Mouse (Mus musculus) lung, embryonic 14.5 days (tissue): Measurements from ENCODE around the gene Wnt4. TPM values are rescaled to one million over a fixed set of nuclear protein-coding genes. Genes with fewer than 3 reads are reported as not detected.

Source experiments
- ATAC-seq: fragments of 200-750 bp; cut with Nextera tagmentation; 2 replicates; pipeline ENCODE4 v1.8.0; 2017; ENCODE audit warnings: mild to moderate bottlenecking, moderate TSS enrichment, moderate library complexity; ENCODE audit not compliant: insufficient read depth
- DNase-seq: peaks from one replicate; pipeline ENCODE4 v3.0.0-alpha.2; 2015
- H3K27ac ChIP-seq: fragments of 300-500 bp; sonication (generic); 2 replicates; pipeline ENCODE4 v1.5.1; 2014; ENCODE audit warnings: low read depth, mild to moderate bottlenecking, moderate library complexity
- H3K27me3 ChIP-seq: fragments of 300-500 bp; sonication (generic); 2 replicates; pipeline ENCODE4 v1.6.1; 2014; ENCODE audit warnings: low read length, control low read depth; ENCODE audit not compliant: insufficient read depth
- H3K36me3 ChIP-seq: fragments of 300-500 bp; sonication (generic); 2 replicates; pipeline ENCODE4 v1.6.1; 2014; ENCODE audit warnings: control low read depth; ENCODE audit not compliant: insufficient read depth
- H3K4me1 ChIP-seq: fragments of 300-500 bp; sonication (generic); 2 replicates; pipeline ENCODE4 v1.6.1; 2014; ENCODE audit warnings: antibody characterized with exemption, control low read depth; ENCODE audit not compliant: insufficient read depth
- H3K4me2 ChIP-seq: fragments of 300-500 bp; sonication (generic); 2 replicates; pipeline ENCODE4 v1.6.1; 2014; ENCODE audit warnings: mild to moderate bottlenecking
- H3K4me3 ChIP-seq: fragments of 300-500 bp; sonication (generic); 2 replicates; pipeline ENCODE4 v1.5.1; 2014; ENCODE audit warnings: low read depth, low read length
- H3K9ac ChIP-seq: fragments of 300-500 bp; sonication (generic); 2 replicates; pipeline ENCODE4 v1.6.1; 2014
- H3K9me3 ChIP-seq: fragments of 300-500 bp; sonication (generic); 2 replicates; pipeline ENCODE4 v1.6.1; 2016; ENCODE audit warnings: low read depth, low read length, control low read depth
- CTCF ChIP-seq: IDR thresholded peaks from 2 replicates; pipeline ENCODE4 v1.5.1; 2016; ENCODE audit warnings: antibody characterized with exemption, low read depth
- WGBS: fragments of 180-500 bp; shearing (Covaris S2); extraction: QIAGEN DNeasy Blood & Tissue Kit; methylation state at CpG from one replicate; pipeline ENCODE4 v1.1.7; 2014; 5-methylcytosine and 5-hydroxymethylcytosine counted together
- polyA plus RNA-seq: library from polyadenylated mRNA; unstranded; fragments of >200 nt; fragmentation: Nextera tagmentation; extraction: Ambion mirVana; gene quantifications from 2 replicates; pipeline ENCODE4 v1.2.1, GENCODE M21; 2014

Wnt4 gene
- polyA plus RNA-seq, 1 experiment from 2014 or later = 1.3 TPM

DNA sequence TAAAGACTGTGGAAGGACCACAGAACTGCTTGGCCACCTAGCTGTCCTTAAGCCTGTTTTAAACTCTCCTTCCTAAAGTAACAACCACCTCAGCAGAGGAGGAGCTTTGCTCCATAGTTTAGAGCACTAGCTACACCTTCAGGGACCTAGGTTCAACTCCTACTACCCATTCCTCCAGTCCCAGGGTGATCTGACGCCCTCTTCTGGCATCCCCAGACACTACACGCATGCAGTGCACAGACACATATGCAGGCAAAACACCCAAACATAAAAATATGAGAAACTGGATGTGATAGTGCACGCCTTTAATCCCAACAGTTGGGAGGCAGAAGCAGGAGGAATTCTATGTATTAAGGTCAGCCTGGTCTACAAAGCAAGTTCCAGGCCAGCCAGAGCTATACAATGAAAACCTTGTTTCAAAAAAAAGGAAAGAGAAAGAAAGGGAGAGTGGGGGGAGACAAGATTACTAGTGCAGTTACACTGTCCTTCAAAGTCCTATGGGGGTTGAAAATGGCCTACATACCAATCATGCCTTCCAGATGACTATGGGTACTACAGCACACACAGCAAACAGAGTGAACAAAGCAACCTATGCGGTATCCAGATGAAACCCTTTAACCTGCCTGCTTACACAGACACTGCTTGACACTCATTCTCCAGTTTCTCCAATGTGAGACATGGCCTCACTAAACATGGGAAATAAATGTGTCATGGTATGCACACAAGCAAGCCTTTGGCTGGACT is 38.9 kb downstream of the Wnt4 start:
- H3K9ac ChIP-seq = no peak overlapping the region
- no peaks in the 10 kb centered on the region for H3K9me3 ChIP-seq
- H3K27me3 ChIP-seq = no peaks in the 10 kb centered on the region
- ATAC-seq = 0 out of 2 replicates have a peak, but pooled peaks have one; percentile 41
- TF ChIP-seq CTCF = peak; percentile 43
- peaks cover 51% of the 10 kb centered on the region for H3K36me3 ChIP-seq
- H3K4me3 ChIP-seq = no peak overlapping the region
- H3K4me2 ChIP-seq = no peak overlapping the region
- H3K4me1 ChIP-seq = no peaks in the 10 kb centered on the region
- no peak for DNase-seq
- peak overlapping the region; percentile 52; the same call in 1 of the 2 replicates for H3K27ac ChIP-seq
- 69% methylated on average over 4 of the region's 4 CpGs for WGBS

DNA sequence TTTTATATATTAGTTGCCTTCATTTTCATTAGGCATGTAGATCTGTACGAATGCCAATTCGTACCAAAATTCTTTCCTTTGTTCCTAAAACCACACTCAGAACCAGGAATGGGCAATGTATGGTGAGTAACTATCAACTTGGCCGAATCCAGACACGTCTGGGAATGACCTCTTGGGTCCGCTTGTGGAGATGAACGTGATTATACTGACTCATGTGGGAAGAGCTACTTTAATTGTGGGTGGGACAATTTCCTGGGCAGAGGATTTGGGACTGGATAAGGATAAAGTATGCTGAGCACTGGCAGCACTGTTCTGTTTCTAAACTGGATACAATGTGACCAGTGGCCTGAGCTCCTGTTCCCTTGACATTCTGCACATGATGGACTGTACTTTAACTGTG is 47.6 kb downstream of the Wnt4 start:
- no peak overlapping the region for H3K4me3 ChIP-seq
- DNase-seq = no peak
- H3K9ac ChIP-seq = no peak overlapping the region
- H3K4me2 ChIP-seq = no peak overlapping the region
- no peaks in the 10 kb centered on the region for H3K9me3 ChIP-seq
- H3K4me1 ChIP-seq = no peaks in the 10 kb centered on the region
- WGBS = 80% methylated on average over 6 of the region's 6 CpGs
- H3K27ac ChIP-seq = no peak overlapping the region
- no peak for ATAC-seq
- H3K36me3 ChIP-seq = peaks cover 80% of the 10 kb centered on the region
- H3K27me3 ChIP-seq = no peaks in the 10 kb centered on the region
- TF ChIP-seq CTCF = no peak

DNA sequence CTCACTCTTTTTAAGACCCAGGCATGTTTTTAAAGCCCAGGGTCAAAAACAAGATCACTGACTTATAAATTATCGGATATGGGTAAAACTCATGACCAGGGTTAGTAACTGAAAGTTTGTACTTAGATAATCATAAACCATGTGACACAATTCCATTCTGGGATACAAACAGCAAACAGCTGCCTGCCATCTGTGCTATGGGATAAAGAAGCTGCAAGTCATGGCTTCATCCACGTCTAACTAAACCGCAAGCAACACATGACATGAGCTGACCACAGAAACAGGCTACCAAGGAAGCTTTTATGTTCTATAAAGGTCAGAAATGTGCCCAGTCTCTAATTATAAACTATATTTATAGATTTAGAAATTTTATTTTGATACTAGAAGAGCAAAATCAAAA is 49.2 kb downstream of the Wnt4 start:
- H3K36me3 ChIP-seq = peaks cover 74% of the 10 kb centered on the region
- H3K9me3 ChIP-seq = no peaks in the 10 kb centered on the region
- no peak for ATAC-seq
- 80% methylated on average over 3 of the region's 3 CpGs for WGBS
- no peak for TF ChIP-seq CTCF
- H3K27ac ChIP-seq = no peak overlapping the region
- no peak overlapping the region for H3K4me3 ChIP-seq
- no peak overlapping the region for H3K4me2 ChIP-seq
- H3K27me3 ChIP-seq = no peaks in the 10 kb centered on the region
- DNase-seq = no peak
- no peaks in the 10 kb centered on the region for H3K4me1 ChIP-seq
- H3K9ac ChIP-seq = no peak overlapping the region

DNA sequence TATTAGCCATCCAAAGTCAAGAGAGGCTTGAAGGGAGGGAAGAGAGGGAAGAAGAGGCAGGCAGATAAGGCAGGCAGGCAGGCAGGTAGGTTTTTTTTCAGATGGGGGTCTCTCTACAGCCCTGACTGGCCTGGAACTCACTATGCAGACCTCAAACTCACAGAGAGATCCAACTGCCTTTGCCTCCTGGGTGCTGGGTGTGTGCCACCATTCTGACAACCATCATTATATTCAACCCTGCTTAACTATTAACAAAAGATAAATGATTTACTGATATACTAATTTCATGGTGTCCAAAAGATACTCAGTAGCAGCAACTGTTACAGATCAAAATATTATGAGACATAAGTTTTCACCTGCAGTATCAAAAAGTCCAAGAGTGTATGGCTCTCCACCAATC is 54.8 kb downstream of the Wnt4 start:
- no peak overlapping the region for H3K9ac ChIP-seq
- no peak overlapping the region for H3K4me2 ChIP-seq
- H3K36me3 ChIP-seq = peaks cover 73% of the 10 kb centered on the region
- DNase-seq = no peak
- H3K4me1 ChIP-seq = no peaks in the 10 kb centered on the region
- H3K9me3 ChIP-seq = no peaks in the 10 kb centered on the region
- ATAC-seq = no peak
- H3K27me3 ChIP-seq = no peaks in the 10 kb centered on the region
- TF ChIP-seq CTCF = no peak
- no peak overlapping the region for H3K27ac ChIP-seq
- H3K4me3 ChIP-seq = no peak overlapping the region

DNA sequence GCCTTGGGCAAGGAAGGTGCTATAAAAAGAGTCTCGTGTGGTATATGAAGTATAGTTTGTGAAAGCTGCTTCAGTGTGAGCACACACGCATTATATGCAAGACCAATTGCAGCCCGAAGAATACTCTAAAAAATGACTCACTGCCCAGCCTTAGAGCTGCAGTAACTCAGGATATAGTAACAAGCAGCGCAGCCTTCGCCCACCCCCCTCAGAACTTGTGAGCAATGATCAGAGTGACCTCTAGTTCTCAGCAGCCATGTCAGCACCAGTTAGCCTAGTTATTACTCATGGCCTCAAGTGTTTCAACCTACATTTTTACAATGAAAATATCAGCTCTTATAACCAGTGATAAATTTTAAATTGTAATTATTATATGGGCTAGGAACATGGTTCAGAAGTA is 59.2 kb downstream of the Wnt4 start:
- Histone ChIP-seq H3K27me3 (no peaks in the 10 kb centered on the region), H3K27ac (no peak overlapping the region), H3K36me3 (peaks cover 40% of the 10 kb centered on the region), H3K9ac (no peak overlapping the region), H3K9me3 (no peaks in the 10 kb centered on the region), H3K4me2 (no peak overlapping the region), H3K4me1 (no peaks in the 10 kb centered on the region), H3K4me3 (no peak overlapping the region)
- ATAC-seq = no peak
- no peak for TF ChIP-seq CTCF
- no peak for DNase-seq
- WGBS = 90% methylated on average over 5 of the region's 5 CpGs

DNA sequence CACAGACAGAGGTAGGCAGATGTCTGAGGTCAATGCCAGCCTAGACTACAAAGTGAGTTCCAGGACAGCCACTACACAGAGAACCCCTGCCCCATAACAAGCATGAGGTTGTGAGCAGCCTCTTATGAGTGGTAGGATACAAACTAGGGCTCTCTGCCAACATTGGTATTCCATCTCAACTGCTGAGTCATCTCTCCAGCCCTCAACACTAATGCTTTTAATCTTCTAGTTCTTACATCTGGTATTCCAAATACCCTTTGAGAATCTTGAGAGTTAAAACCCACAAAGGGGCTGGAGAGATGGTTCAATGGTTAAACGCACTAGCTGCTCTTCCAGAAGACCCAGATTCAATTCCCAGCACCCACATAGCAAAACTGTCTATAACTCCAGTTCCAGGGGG is 62.1 kb downstream of the Wnt4 start:
- no peak overlapping the region for H3K9ac ChIP-seq
- H3K9me3 ChIP-seq = no peaks in the 10 kb centered on the region
- 73% methylated on average over 1 of the region's 1 CpGs for WGBS
- H3K4me2 ChIP-seq = no peak overlapping the region
- no peak overlapping the region for H3K27ac ChIP-seq
- ATAC-seq (no peak), DNase-seq (peak; percentile 50)
- H3K27me3 ChIP-seq = no peaks in the 10 kb centered on the region
- no peak overlapping the region for H3K4me3 ChIP-seq
- no peaks in the 10 kb centered on the region for H3K4me1 ChIP-seq
- H3K36me3 ChIP-seq = peaks cover 15% of the 10 kb centered on the region
- no peak for TF ChIP-seq CTCF

DNA sequence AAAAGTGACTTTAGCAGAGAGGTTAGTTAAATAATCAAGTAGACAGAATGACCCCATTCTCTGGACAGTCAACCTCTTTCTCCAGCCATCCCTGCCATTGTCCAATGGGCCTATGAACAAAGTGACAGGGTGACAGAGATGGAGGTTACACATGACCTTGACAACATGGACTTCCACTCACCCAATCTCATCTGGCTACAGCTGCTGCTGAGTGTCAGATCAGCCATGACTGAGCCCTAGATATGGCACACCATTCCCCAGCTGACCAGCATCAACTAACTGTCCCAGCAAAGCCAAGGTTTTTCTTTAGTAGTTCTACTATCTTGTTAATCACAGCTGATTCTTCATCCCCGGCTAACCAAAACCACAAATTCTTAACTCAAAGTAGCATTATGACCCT is 65.5 kb downstream of the Wnt4 start:
- Histone ChIP-seq H3K9ac (no peak overlapping the region), H3K27ac (no peak overlapping the region), H3K4me3 (no peak overlapping the region), H3K4me2 (no peak overlapping the region), H3K9me3 (no peaks in the 10 kb centered on the region), H3K36me3 (peaks cover 26% of the 10 kb centered on the region), H3K4me1 (no peaks in the 10 kb centered on the region), H3K27me3 (no peaks in the 10 kb centered on the region)
- no peak for TF ChIP-seq CTCF
- DNase-seq = peak; percentile 7
- no peak for ATAC-seq
- 70% methylated on average over 1 of the region's 1 CpGs for WGBS
